Mouse (Mus musculus): Measurements from ENCODE around the gene Nrde2. TPM values are rescaled to one million over a fixed set of nuclear protein-coding genes. Genes with fewer than 3 reads are reported as not detected.

Gene Nrde2
- polyA plus RNA-seq (2014; fragmentation: Nextera tagmentation; extraction: Ambion mirVana): 10.6 and 11.4 TPM in 2 replicates

GRCm38 (mm10) chr12:100159261-100159975 is at the start of gene Nrde2:
Nrde2 (minus strand) TSS chr12:100159653.
- H3K9ac ChIP-seq (ENCODE audit: low read depth, low read length): peak within 1 kb of the TSS; percentile 74
- DNase-seq (ENCODE audit: low spot score): peak; percentile 97
- no peaks in the 10 kb centered on the region for H3K27me3 ChIP-seq (replicated peaks; ENCODE audit: control insufficient read depth, insufficient read depth, low read length)
- H3K27ac ChIP-seq (replicated peaks; ENCODE audit: low read depth, low read length): peak within 1 kb of the TSS; percentile 72
- H3K36me3 ChIP-seq (ENCODE audit: control insufficient read depth, insufficient read depth, low read length): peaks cover 8% of the 10 kb centered on the region; the same call in 1 of the 2 replicates
- H3K9me3 ChIP-seq (ENCODE audit: control insufficient read depth, low read length): no peaks in the 10 kb centered on the region
- peak within 1 kb of the TSS; percentile 64 for H3K4me3 ChIP-seq (ENCODE audit: low read depth, low read length)
- peak within 1 kb of the TSS; percentile 75 for H3K4me2 ChIP-seq (ENCODE audit: low read depth, low read length)
- under 1% methylated on average over 26 of the region's 26 CpGs for WGBS
- peaks cover 6% of the 10 kb centered on the region for H3K4me1 ChIP-seq (ENCODE audit: control insufficient read depth, insufficient read depth, low read length)
- peak; percentile 99 for ATAC-seq (ENCODE audit: low read depth)

- no peaks in the 10 kb centered on the region for H3K9me3 ChIP-seq (ENCODE audit: control insufficient read depth, low read length)
- H3K4me2 ChIP-seq (ENCODE audit: low read depth, low read length): no peak overlapping the region
- H3K9ac ChIP-seq (ENCODE audit: low read depth, low read length): no peak overlapping the region
- no peak overlapping the region for H3K27ac ChIP-seq (replicated peaks; ENCODE audit: low read depth, low read length)
- H3K4me1 ChIP-seq (ENCODE audit: control insufficient read depth, insufficient read depth, low read length): peaks cover 16% of the 10 kb centered on the region
- H3K27me3 ChIP-seq (replicated peaks; ENCODE audit: control insufficient read depth, insufficient read depth, low read length): no peaks in the 10 kb centered on the region
- 90% methylated on average over 5 of the region's 5 CpGs for WGBS
- H3K4me3 ChIP-seq (ENCODE audit: low read depth, low read length): no peak overlapping the region
- peaks cover 77% of the 10 kb centered on the region for H3K36me3 ChIP-seq (ENCODE audit: control insufficient read depth, insufficient read depth, low read length)
- DNase-seq (ENCODE audit: low spot score) (no peak), ATAC-seq (ENCODE audit: low read depth) (no peak)
Observed at GRCm38 (mm10) chr12:100206926-100207325, 47.5 kb upstream of the Nrde2 start.

- H3K4me3 ChIP-seq (ENCODE audit: low read depth, low read length): no peak overlapping the region
- peaks cover 16% of the 10 kb centered on the region for H3K4me1 ChIP-seq (ENCODE audit: control insufficient read depth, insufficient read depth, low read length)
- peaks cover 77% of the 10 kb centered on the region for H3K36me3 ChIP-seq (ENCODE audit: control insufficient read depth, insufficient read depth, low read length)
- no peak overlapping the region for H3K27ac ChIP-seq (replicated peaks; ENCODE audit: low read depth, low read length)
- no peaks in the 10 kb centered on the region for H3K27me3 ChIP-seq (replicated peaks; ENCODE audit: control insufficient read depth, insufficient read depth, low read length)
- no peak for DNase-seq (ENCODE audit: low spot score)
- H3K4me2 ChIP-seq (ENCODE audit: low read depth, low read length): no peak overlapping the region
- WGBS: 93% methylated on average over 3 of the region's 3 CpGs
- no peak overlapping the region for H3K9ac ChIP-seq (ENCODE audit: low read depth, low read length)
- H3K9me3 ChIP-seq (ENCODE audit: control insufficient read depth, low read length): no peaks in the 10 kb centered on the region
- ATAC-seq (ENCODE audit: low read depth): no peak
Observed at GRCm38 (mm10) chr12:100206521-100206920, 47.1 kb upstream of the Nrde2 start.

GRCm38 (mm10) chr12:100205156-100205555 is 45.7 kb upstream of the Nrde2 start:
- H3K4me1 ChIP-seq (ENCODE audit: control insufficient read depth, insufficient read depth, low read length): peaks cover 8% of the 10 kb centered on the region
- no peak overlapping the region for H3K4me3 ChIP-seq (ENCODE audit: low read depth, low read length)
- no peak overlapping the region for H3K9ac ChIP-seq (ENCODE audit: low read depth, low read length)
- no peak for DNase-seq (ENCODE audit: low spot score)
- WGBS: 91% methylated on average over 8 of the region's 8 CpGs
- peaks cover 77% of the 10 kb centered on the region for H3K36me3 ChIP-seq (ENCODE audit: control insufficient read depth, insufficient read depth, low read length)
- ATAC-seq (ENCODE audit: low read depth): no peak
- H3K27ac ChIP-seq (replicated peaks; ENCODE audit: low read depth, low read length): no peak overlapping the region
- no peaks in the 10 kb centered on the region for H3K9me3 ChIP-seq (ENCODE audit: control insufficient read depth, low read length)
- no peaks in the 10 kb centered on the region for H3K27me3 ChIP-seq (replicated peaks; ENCODE audit: control insufficient read depth, insufficient read depth, low read length)
- no peak overlapping the region for H3K4me2 ChIP-seq (ENCODE audit: low read depth, low read length)

GRCm38 (mm10) chr12:100203759-100204158 is 44.3 kb upstream of the Nrde2 start:
- Histone ChIP-seq H3K27me3 (replicated peaks; ENCODE audit: control insufficient read depth, insufficient read depth, low read length) (no peaks in the 10 kb centered on the region), H3K9ac (ENCODE audit: low read depth, low read length) (no peak overlapping the region), H3K9me3 (ENCODE audit: control insufficient read depth, low read length) (no peaks in the 10 kb centered on the region), H3K27ac (replicated peaks; ENCODE audit: low read depth, low read length) (no peak overlapping the region), H3K4me3 (ENCODE audit: low read depth, low read length) (no peak overlapping the region), H3K4me2 (ENCODE audit: low read depth, low read length) (no peak overlapping the region), H3K4me1 (ENCODE audit: control insufficient read depth, insufficient read depth, low read length) (peaks cover 8% of the 10 kb centered on the region), H3K36me3 (ENCODE audit: control insufficient read depth, insufficient read depth, low read length) (peaks cover 66% of the 10 kb centered on the region)
- 33% methylated on average over 3 of the region's 3 CpGs for WGBS
- ATAC-seq (ENCODE audit: low read depth) (no peak), DNase-seq (ENCODE audit: low spot score) (peak; percentile 36)

GRCm38 (mm10) chr12:100201838-100202237 is 42.4 kb upstream of the Nrde2 start:
- no peak overlapping the region for H3K27ac ChIP-seq (replicated peaks; ENCODE audit: low read depth, low read length)
- DNase-seq (ENCODE audit: low spot score): peak; percentile 97
- peak overlapping the region; percentile 83 for H3K4me2 ChIP-seq (ENCODE audit: low read depth, low read length)
- WGBS: 2% methylated on average over 13 of the region's 13 CpGs
- H3K9ac ChIP-seq (ENCODE audit: low read depth, low read length): 0 out of 2 replicates have a peak overlapping the region, but pooled peaks have one; percentile 23
- peak; percentile 42 for ATAC-seq (ENCODE audit: low read depth)
- peaks cover 8% of the 10 kb centered on the region for H3K4me1 ChIP-seq (ENCODE audit: control insufficient read depth, insufficient read depth, low read length)
- H3K9me3 ChIP-seq (ENCODE audit: control insufficient read depth, low read length): no peaks in the 10 kb centered on the region
- H3K27me3 ChIP-seq (replicated peaks; ENCODE audit: control insufficient read depth, insufficient read depth, low read length): no peaks in the 10 kb centered on the region
- H3K4me3 ChIP-seq (ENCODE audit: low read depth, low read length): peak overlapping the region; percentile 96
- peaks cover 47% of the 10 kb centered on the region for H3K36me3 ChIP-seq (ENCODE audit: control insufficient read depth, insufficient read depth, low read length)

- peak overlapping the region; percentile 90; the same call in 1 of the 2 replicates for H3K9ac ChIP-seq (ENCODE audit: low read depth, low read length)
- DNase-seq (ENCODE audit: low spot score) (no peak), ATAC-seq (ENCODE audit: low read depth) (no peak)
- H3K9me3 ChIP-seq (ENCODE audit: control insufficient read depth, low read length): no peaks in the 10 kb centered on the region
- 36% methylated on average over 4 of the region's 4 CpGs for WGBS
- no peaks in the 10 kb centered on the region for H3K27me3 ChIP-seq (replicated peaks; ENCODE audit: control insufficient read depth, insufficient read depth, low read length)
- H3K36me3 ChIP-seq (ENCODE audit: control insufficient read depth, insufficient read depth, low read length): peaks cover 42% of the 10 kb centered on the region
- H3K4me1 ChIP-seq (ENCODE audit: control insufficient read depth, insufficient read depth, low read length): peaks cover 8% of the 10 kb centered on the region
- no peak overlapping the region for H3K27ac ChIP-seq (replicated peaks; ENCODE audit: low read depth, low read length)
- peak overlapping the region; percentile 96 for H3K4me3 ChIP-seq (ENCODE audit: low read depth, low read length)
- peak overlapping the region; percentile 83 for H3K4me2 ChIP-seq (ENCODE audit: low read depth, low read length)
Observed at GRCm38 (mm10) chr12:100201363-100201711, 41.9 kb upstream of the Nrde2 start.

- 7% methylated on average over 24 of the region's 29 CpGs for WGBS
- peak overlapping the region; percentile 90 for H3K9ac ChIP-seq (ENCODE audit: low read depth, low read length)
- H3K4me3 ChIP-seq (ENCODE audit: low read depth, low read length): peak overlapping the region; percentile 96
- H3K9me3 ChIP-seq (ENCODE audit: control insufficient read depth, low read length): no peaks in the 10 kb centered on the region
- ATAC-seq (ENCODE audit: low read depth): no peak; the same call in 1 of the 2 replicates
- H3K27ac ChIP-seq (replicated peaks; ENCODE audit: low read depth, low read length): peak overlapping the region; percentile 84
- peak; percentile 66 for DNase-seq (ENCODE audit: low spot score)
- peaks cover 8% of the 10 kb centered on the region for H3K4me1 ChIP-seq (ENCODE audit: control insufficient read depth, insufficient read depth, low read length)
- H3K4me2 ChIP-seq (ENCODE audit: low read depth, low read length): peak overlapping the region; percentile 83
- no peaks in the 10 kb centered on the region for H3K27me3 ChIP-seq (replicated peaks; ENCODE audit: control insufficient read depth, insufficient read depth, low read length)
- H3K36me3 ChIP-seq (ENCODE audit: control insufficient read depth, insufficient read depth, low read length): peaks cover 36% of the 10 kb centered on the region
Observed at GRCm38 (mm10) chr12:100200645-100201362, 41.4 kb upstream of the Nrde2 start.
